Mouse (Mus musculus) forebrain, embryonic 13.5 days (tissue): ENCODE results near the gene 4930556J24Rik. TPM values are rescaled to one million over a fixed set of nuclear protein-coding genes. Genes with fewer than 3 reads are reported as not detected.

Experiments
- ATAC-seq: fragments of 200-750 bp; cut with Nextera tagmentation; 2 replicates; pipeline ENCODE4 v1.8.0; 2017
- H3K27ac ChIP-seq: fragments of 300-500 bp; sonication (generic); 2 replicates; pipeline ENCODE4 v1.5.1; 2015; ENCODE audit warnings: inconsistent platforms, mild to moderate bottlenecking, moderate library complexity
- H3K27me3 ChIP-seq: fragments of 300-500 bp; sonication (generic); 2 replicates; pipeline ENCODE4 v1.6.1; 2015; ENCODE audit warnings: mild to moderate bottlenecking, inconsistent platforms
- H3K36me3 ChIP-seq: fragments of 300-500 bp; sonication (generic); 2 replicates; pipeline ENCODE4 v1.6.1; 2015; ENCODE audit warnings: mild to moderate bottlenecking, inconsistent platforms; ENCODE audit not compliant: poor library complexity, severe bottlenecking
- H3K4me1 ChIP-seq: fragments of 300-500 bp; sonication (generic); 2 replicates; pipeline ENCODE4 v1.6.1; 2015; ENCODE audit warnings: inconsistent platforms
- H3K4me2 ChIP-seq: fragments of 300-500 bp; sonication (generic); 2 replicates; pipeline ENCODE4 v1.6.1; 2015; ENCODE audit warnings: inconsistent platforms, mild to moderate bottlenecking, moderate library complexity
- H3K4me3 ChIP-seq: fragments of 300-500 bp; sonication (generic); 2 replicates; pipeline ENCODE4 v1.5.1; 2015; ENCODE audit warnings: mild to moderate bottlenecking, inconsistent platforms
- H3K9ac ChIP-seq: fragments of 300-500 bp; sonication (generic); 2 replicates; pipeline ENCODE4 v1.6.1; 2015; ENCODE audit warnings: mild to moderate bottlenecking, inconsistent platforms
- H3K9me3 ChIP-seq: fragments of 300-500 bp; sonication (generic); replicated peaks from 2 replicates; pipeline ENCODE4 v1.6.1; 2016; ENCODE audit warnings: inconsistent platforms
- WGBS: fragments of 180-500 bp; shearing (Covaris S2); methylation state at CpG from one replicate; pipeline ENCODE4 v1.1.7; 2015; 5-methylcytosine and 5-hydroxymethylcytosine counted together
- polyA plus RNA-seq: library from polyadenylated mRNA; unstranded; fragments of >200 nt; fragmentation: Nextera tagmentation; extraction: Ambion mirVana; gene quantifications from 2 replicates; pipeline ENCODE4 v1.2.1, GENCODE M21; 2015

4930556J24Rik gene
- polyA plus RNA-seq, 1 experiment from 2014 or later, result not detected

DNA sequence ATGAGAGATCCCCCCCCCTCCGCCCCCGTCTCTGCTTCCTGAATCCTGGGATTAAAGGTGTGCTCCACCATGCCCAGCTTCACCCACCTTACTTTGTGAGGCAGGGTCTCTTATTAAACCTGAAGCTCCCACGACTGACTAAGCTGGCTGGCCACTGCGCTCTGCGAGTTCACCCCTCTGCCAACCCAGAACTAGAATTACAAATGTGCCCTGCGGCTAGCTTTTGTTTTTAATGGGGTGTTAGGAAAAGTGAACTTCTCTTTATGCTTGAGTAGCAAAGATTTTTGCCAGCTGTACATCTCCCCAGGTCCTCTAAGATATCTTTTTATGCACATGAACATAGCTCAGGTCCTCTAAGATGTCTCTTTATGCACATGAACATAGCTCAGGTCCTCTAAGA lies 17.3 kb upstream of the 4930556J24Rik start:
- 85% methylated on average over 6 of the region's 6 CpGs for WGBS
- no peak for ATAC-seq

GRCm38 (mm10) chr11:3993132-3993531 lies 16.6 kb upstream of the 4930556J24Rik start:
- H3K9me3 ChIP-seq, result no peaks in the 10 kb centered on the region
- H3K36me3 ChIP-seq, result no peaks in the 10 kb centered on the region
- H3K27me3 ChIP-seq, result peaks cover 18% of the 10 kb centered on the region
- no peak for ATAC-seq
- no peak overlapping the region for H3K4me3 ChIP-seq
- no peak overlapping the region for H3K9ac ChIP-seq
- H3K27ac ChIP-seq, result no peak overlapping the region
- H3K4me1 ChIP-seq, result 0 out of 2 replicates have a peak, but pooled peaks cover 3% of the 10 kb centered on the region
- 83% methylated on average over 6 of the region's 6 CpGs for WGBS
- no peak overlapping the region for H3K4me2 ChIP-seq

More for the DNA sequence above, 17.3 kb upstream of the 4930556J24Rik start:
- no peak overlapping the region for H3K27ac ChIP-seq
- no peaks in the 10 kb centered on the region for H3K9me3 ChIP-seq
- no peaks in the 10 kb centered on the region for H3K36me3 ChIP-seq
- no peak overlapping the region for H3K4me3 ChIP-seq
- H3K4me2 ChIP-seq, result no peak overlapping the region
- no peak overlapping the region for H3K9ac ChIP-seq
- 0 out of 2 replicates have a peak, but pooled peaks cover 9% of the 10 kb centered on the region for H3K4me1 ChIP-seq
- H3K27me3 ChIP-seq, result peaks cover 26% of the 10 kb centered on the region

DNA sequence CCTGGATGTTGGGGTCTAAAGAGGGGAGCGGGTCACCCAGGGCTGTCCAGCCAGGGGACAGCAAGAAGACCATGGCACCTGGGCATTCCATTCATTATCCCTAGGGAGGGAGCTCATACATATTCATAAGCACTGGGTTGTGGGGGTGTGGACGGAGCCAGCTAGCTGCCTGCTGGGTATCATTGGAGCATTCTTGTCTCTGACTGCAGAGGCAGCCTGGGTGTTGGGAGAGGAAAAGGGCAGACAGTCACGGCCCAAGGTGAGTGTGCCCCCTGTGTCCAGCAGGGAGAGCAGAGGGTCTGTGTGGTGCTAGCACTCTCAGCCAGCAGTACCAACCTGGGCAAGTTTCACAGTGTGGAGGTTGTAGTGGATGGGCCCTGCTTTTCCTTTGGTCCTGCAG lies 13.2 kb upstream of the 4930556J24Rik start:
- no peak overlapping the region for H3K4me3 ChIP-seq
- H3K4me1 ChIP-seq, result no peaks in the 10 kb centered on the region
- H3K4me2 ChIP-seq, result no peak overlapping the region
- H3K27me3 ChIP-seq, result peaks cover 4% of the 10 kb centered on the region
- H3K27ac ChIP-seq, result no peak overlapping the region
- ATAC-seq, result no peak
- H3K36me3 ChIP-seq, result no peaks in the 10 kb centered on the region
- WGBS, result 45% methylated on average over 3 of the region's 3 CpGs
- no peak overlapping the region for H3K9ac ChIP-seq
- no peaks in the 10 kb centered on the region for H3K9me3 ChIP-seq

DNA sequence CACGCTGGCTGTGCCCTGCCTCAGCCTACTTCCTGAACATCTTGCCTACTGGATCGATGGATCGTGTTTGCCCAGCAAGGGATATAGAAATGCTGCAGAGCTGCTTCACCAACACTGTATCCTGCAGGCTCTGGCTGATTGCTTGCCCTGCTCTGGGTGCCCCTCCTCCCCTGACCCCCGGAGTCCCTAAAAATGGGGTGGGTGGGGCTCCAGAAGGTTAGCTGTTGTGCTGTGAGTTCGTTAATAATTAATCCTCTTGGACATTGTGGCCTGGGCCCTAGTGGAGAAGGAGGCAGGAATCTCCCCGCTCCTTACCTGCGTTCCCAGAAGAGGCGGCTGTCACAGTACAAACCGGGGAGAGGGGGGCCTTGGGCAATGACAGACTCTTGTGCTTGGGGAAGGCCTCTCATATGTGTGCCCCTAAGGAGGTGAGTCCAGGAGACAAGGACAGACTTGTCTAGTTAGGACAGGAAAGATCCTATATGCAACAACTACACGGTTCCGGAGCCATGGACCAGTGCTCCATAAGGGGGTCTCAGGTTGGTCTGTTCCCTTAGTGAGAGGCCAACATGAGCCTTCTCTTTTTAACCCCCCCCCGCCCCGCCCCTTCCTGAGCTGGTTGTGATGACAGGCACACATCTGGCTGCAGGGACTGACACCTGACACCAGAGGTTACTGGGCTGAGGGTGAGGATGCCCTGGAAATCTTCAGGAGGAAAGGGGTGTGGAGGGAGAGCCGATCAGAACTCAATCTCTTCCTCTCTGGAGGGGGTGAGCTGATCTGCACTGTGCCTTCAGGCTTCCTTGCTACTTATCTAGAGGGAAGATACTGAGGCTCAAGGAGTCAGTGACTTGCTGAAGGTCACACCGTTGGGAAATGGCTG lies 7.5 kb upstream of the 4930556J24Rik start:
- Histone ChIP-seq H3K9me3 (no peaks in the 10 kb centered on the region), H3K4me1 (peaks cover 9% of the 10 kb centered on the region), H3K36me3 (peaks cover 23% of the 10 kb centered on the region), H3K27ac (no peak overlapping the region), H3K4me3 (peak overlapping the region; percentile 41), H3K4me2 (peak overlapping the region; percentile 68), H3K9ac (peak overlapping the region; percentile 64), H3K27me3 (peaks cover 26% of the 10 kb centered on the region)
- WGBS, result 13% methylated on average over 15 of the region's 15 CpGs
- ATAC-seq, result peak; percentile 41; the same call in 1 of the 2 replicates

GRCm38 (mm10) chr11:3983291-3983862 lies 6.8 kb upstream of the 4930556J24Rik start, which contains the start of gene Gal3st1:
Gal3st1 (plus strand) TSS chr11:3983636.
- peak within 1 kb of the TSS; percentile 64 for H3K9ac ChIP-seq
- no peak within 1 kb of the TSS for H3K27ac ChIP-seq
- H3K4me2 ChIP-seq, result peak within 1 kb of the TSS; percentile 68
- H3K4me3 ChIP-seq, result peak within 1 kb of the TSS; percentile 41
- H3K9me3 ChIP-seq, result no peaks in the 10 kb centered on the region
- peak; percentile 48; the same call in 1 of the 2 replicates for ATAC-seq
- H3K27me3 ChIP-seq, result peaks cover 26% of the 10 kb centered on the region
- WGBS, result 1% methylated on average over 27 of the region's 37 CpGs
- H3K4me1 ChIP-seq, result peaks cover 9% of the 10 kb centered on the region
- H3K36me3 ChIP-seq, result peaks cover 30% of the 10 kb centered on the region

- no peaks in the 10 kb centered on the region for H3K9me3 ChIP-seq
- H3K4me1 ChIP-seq, result peaks cover 9% of the 10 kb centered on the region
- peaks cover 26% of the 10 kb centered on the region for H3K27me3 ChIP-seq
- H3K9ac ChIP-seq, result no peak overlapping the region
- no peak overlapping the region; the same call in 1 of the 2 replicates for H3K4me2 ChIP-seq
- no peak overlapping the region for H3K27ac ChIP-seq
- 73% methylated on average over 7 of the region's 7 CpGs for WGBS
- ATAC-seq, result no peak
- no peak overlapping the region for H3K4me3 ChIP-seq
- H3K36me3 ChIP-seq, result peaks cover 38% of the 10 kb centered on the region
Observed at GRCm38 (mm10) chr11:3982275-3983209, 6.0 kb upstream of the 4930556J24Rik start.

GRCm38 (mm10) chr11:3981536-3981935 lies 5.0 kb upstream of the 4930556J24Rik start:
- Histone ChIP-seq H3K9me3 (no peaks in the 10 kb centered on the region), H3K27me3 (peaks cover 26% of the 10 kb centered on the region), H3K27ac (no peak overlapping the region), H3K4me3 (no peak overlapping the region), H3K36me3 (peaks cover 48% of the 10 kb centered on the region), H3K4me1 (peaks cover 9% of the 10 kb centered on the region), H3K4me2 (no peak overlapping the region), H3K9ac (no peak overlapping the region)
- WGBS, result 83% methylated on average over 6 of the region's 6 CpGs
- no peak for ATAC-seq

DNA sequence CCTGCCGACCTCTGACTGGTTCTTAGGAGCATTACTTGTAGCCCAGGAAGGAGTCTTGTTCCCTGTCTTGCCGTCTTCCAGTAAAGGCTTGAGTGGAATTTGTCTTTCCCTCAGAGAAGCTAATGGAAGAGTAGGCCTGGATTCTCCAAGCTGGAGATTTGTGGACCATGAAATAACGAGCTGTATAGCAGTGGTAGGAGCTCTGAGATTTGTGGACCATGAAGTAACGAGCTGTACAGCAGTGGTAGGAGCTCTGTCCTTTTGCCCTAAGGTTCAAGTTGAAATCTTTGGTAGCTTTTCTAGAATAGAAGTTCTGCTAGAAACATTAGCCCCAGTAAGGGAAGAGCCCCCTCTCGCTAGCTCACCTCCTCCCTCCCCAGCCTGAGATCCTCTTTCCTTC lies 1.8 kb upstream of the 4930556J24Rik start:
- peaks cover 7% of the 10 kb centered on the region for H3K4me1 ChIP-seq
- no peak overlapping the region for H3K4me3 ChIP-seq
- peaks cover 8% of the 10 kb centered on the region for H3K27me3 ChIP-seq
- peaks cover 79% of the 10 kb centered on the region for H3K36me3 ChIP-seq
- WGBS, result 86% methylated on average over 5 of the region's 5 CpGs
- H3K4me2 ChIP-seq, result no peak overlapping the region
- H3K27ac ChIP-seq, result no peak overlapping the region
- H3K9ac ChIP-seq, result no peak overlapping the region
- H3K9me3 ChIP-seq, result no peaks in the 10 kb centered on the region
- ATAC-seq, result no peak

GRCm38 (mm10) chr11:3974311-3974710 lies 2.3 kb downstream of the 4930556J24Rik start:
- Histone ChIP-seq H3K9me3 (no peaks in the 10 kb centered on the region), H3K9ac (no peak overlapping the region), H3K27me3 (no peaks in the 10 kb centered on the region), H3K4me2 (no peak overlapping the region), H3K4me1 (no peaks in the 10 kb centered on the region), H3K36me3 (peaks cover 100% of the 10 kb centered on the region), H3K27ac (no peak overlapping the region), H3K4me3 (no peak overlapping the region)
- ATAC-seq, result no peak
- WGBS, result 45% methylated on average over 3 of the region's 3 CpGs

- Histone ChIP-seq H3K36me3 (peaks cover 98% of the 10 kb centered on the region), H3K27me3 (no peaks in the 10 kb centered on the region)
Observed at GRCm38 (mm10) chr11:3973081-3973480, 3.5 kb downstream of the 4930556J24Rik start.

GRCm38 (mm10) chr11:3970361-3970760 lies 6.2 kb downstream of the 4930556J24Rik start:
- H3K36me3 ChIP-seq, result peaks cover 73% of the 10 kb centered on the region
- no peak overlapping the region for H3K9ac ChIP-seq
- 96% methylated on average over 7 of the region's 7 CpGs for WGBS
- no peak for ATAC-seq
- no peak overlapping the region for H3K27ac ChIP-seq
- H3K4me3 ChIP-seq, result no peak overlapping the region
- H3K9me3 ChIP-seq, result no peaks in the 10 kb centered on the region
- no peaks in the 10 kb centered on the region for H3K27me3 ChIP-seq
- peaks cover 9% of the 10 kb centered on the region for H3K4me1 ChIP-seq
- no peak overlapping the region for H3K4me2 ChIP-seq

More at GRCm38 (mm10) chr11:3973081-3973480, 3.5 kb downstream of the 4930556J24Rik start:
- Histone ChIP-seq H3K4me1 (no peaks in the 10 kb centered on the region), H3K9ac (no peak overlapping the region), H3K27ac (no peak overlapping the region), H3K4me3 (no peak overlapping the region), H3K9me3 (no peaks in the 10 kb centered on the region), H3K4me2 (no peak overlapping the region)
- WGBS, result 97% methylated on average over 7 of the region's 7 CpGs
- ATAC-seq, result no peak
